Mouse (Mus musculus): ENCODE measurements at regions not wholly inside any gene's neighbourhood (a gene's known extent, or its start where the extent isn't known, plus 50 kb on each side); places are given as distances from the start of the nearest gene placed in this dataset.

GRCm38 (mm10) chr3:35482296-35482695, 271.6 kb upstream of the Atp11b start:
- peak; percentile 81 for TF ChIP-seq CTCF (IDR thresholded peaks at IDR 0.05)
- TF ChIP-seq POLR2A (IDR thresholded peaks at IDR 0.05; ENCODE audit: insufficient read depth, low read depth, low read length), result no peak

Measured in heart, adult 2 months (tissue).